ENCODE assay signal across 21 mouse cellular contexts in genomic region chr4:133651445-133651844, GRCm38 (mm10). TPM values are rescaled to one million over a fixed set of nuclear protein-coding genes. Genes with fewer than 3 reads are reported as not detected.
DNase-seq lines count a peak whose midpoint lies in the region; ATAC-seq and TF ChIP-seq lines count a peak whose summit lies in the region.
"Had no signal": no experiment of that assay in that cellular context is flagged by ENCODE, and none has a peak within 500 bp of the region (broad histone marks: within the 10 kb centered on the region; RNA-seq: fewer than 3 reads in every experiment).

No protein-coding gene starts in this region.

- 48% methylated on average over 10 of the region's 10 CpGs for WGBS in heart, embryonic 13.5 days
- WGBS in liver, adult 2 months, result 57% methylated on average over 10 of the region's 10 CpGs
- 52% methylated on average over 10 of the region's 10 CpGs for WGBS in liver, embryonic 12.5 days (ENCODE audit: insufficient replicate concordance)
- 55% methylated on average over 10 of the region's 10 CpGs for WGBS in limb, embryonic 13.5 days

- no peak for DNase-seq in heart, postnatal 25 days (ENCODE audit: low spot score)
- no peak for DNase-seq in liver, adult 2 months (ENCODE audit: extremely low read depth, low read depth, low spot score)
- peak; percentile 36 for DNase-seq in ZHBTc4 (ENCODE audit: low read depth, low spot score)
- DNase-seq in right cerebral cortex, postnatal 4 days, result no peak
- DNase-seq: B cell, adult 2 months; cerebellum, adult 11-12 months; cerebellum, postnatal 25 days; heart, postnatal 4 days; kidney, adult 11 months; lung, postnatal 14 days; midbrain, embryonic 14.5 days; thymus, postnatal 36 days had no signal

- no peaks in the 10 kb centered on the region for H3K79me2 ChIP-seq in liver, adult 2 months (ENCODE audit: control insufficient read depth, insufficient read depth, low read length)

- intact Hi-C loops in heart, postnatal 25 days (cut with DNase I), result no loop called here

- no peak for ATAC-seq in heart, embryonic 13.5 days (ENCODE audit: extremely low read depth, insufficient number of reproducible peaks, low FRiP score, low TSS enrichment)
- no peak for ATAC-seq in liver, embryonic 12.5 days
- no peak for ATAC-seq in limb, embryonic 13.5 days (ENCODE audit: low FRiP score, low read depth)
- ATAC-seq: hindbrain, embryonic 16.5 days had no signal

- no peak overlapping the region for H3K27ac ChIP-seq in heart, embryonic 13.5 days (replicated peaks)
- peak overlapping the region; percentile 45 for H3K27ac ChIP-seq in liver, adult 2 months (replicated peaks; ENCODE audit: insufficient read depth, low read depth, low read length)
- no peak overlapping the region for H3K27ac ChIP-seq in liver, embryonic 12.5 days
- H3K27ac ChIP-seq in limb, embryonic 13.5 days, result no peak overlapping the region
- H3K27ac ChIP-seq: embryonic facial prominence, embryonic 15.5 days; liver, embryonic 14.5 days; neural tube, embryonic 13.5 days had no signal

- no peak overlapping the region for H3K4me3 ChIP-seq in heart, embryonic 13.5 days
- no peak overlapping the region for H3K4me3 ChIP-seq in liver, adult 2 months (ENCODE audit: insufficient read depth, low read depth, low read length)
- H3K4me3 ChIP-seq in liver, embryonic 12.5 days, result no peak overlapping the region
- no peak overlapping the region for H3K4me3 ChIP-seq in limb, embryonic 13.5 days
- H3K4me3 ChIP-seq: embryonic facial prominence, embryonic 15.5 days; heart, embryonic 12.5 days; megakaryocyte, embryonic 14.5 days; neural tube, embryonic 13.5 days had no signal

- H3K36me3 ChIP-seq in heart, embryonic 13.5 days, result no peaks in the 10 kb centered on the region
- H3K36me3 ChIP-seq in liver, adult 2 months (ENCODE audit: control insufficient read depth, insufficient read depth, low read length), result no peaks in the 10 kb centered on the region
- H3K36me3 ChIP-seq in liver, embryonic 12.5 days, result no peaks in the 10 kb centered on the region
- H3K36me3 ChIP-seq in limb, embryonic 13.5 days, result no peaks in the 10 kb centered on the region
- H3K36me3 ChIP-seq: embryonic facial prominence, embryonic 15.5 days; heart, embryonic 12.5 days; neural tube, embryonic 13.5 days had no signal

- no peak for TF ChIP-seq POLR2A in liver, adult 2 months (IDR thresholded peaks at IDR 0.05; ENCODE audit: extremely low read depth, insufficient read depth, low read length)

- no peaks in the 10 kb centered on the region for H3K27me3 ChIP-seq in heart, embryonic 13.5 days (replicated peaks)
- H3K27me3 ChIP-seq in liver, adult 2 months (ENCODE audit: control insufficient read depth, insufficient read depth, low read length), result no peaks in the 10 kb centered on the region
- no peaks in the 10 kb centered on the region for H3K27me3 ChIP-seq in liver, embryonic 12.5 days (replicated peaks)
- no peaks in the 10 kb centered on the region for H3K27me3 ChIP-seq in limb, embryonic 13.5 days
- H3K27me3 ChIP-seq: embryonic facial prominence, embryonic 15.5 days; heart, embryonic 12.5 days; megakaryocyte, embryonic 14.5 days; neural tube, embryonic 13.5 days had no signal

- no peak overlapping the region for H3K4me2 ChIP-seq in heart, embryonic 13.5 days
- H3K4me2 ChIP-seq in liver, embryonic 12.5 days, result no peak overlapping the region
- no peak overlapping the region for H3K4me2 ChIP-seq in limb, embryonic 13.5 days (replicated peaks)
- H3K4me2 ChIP-seq: embryonic facial prominence, embryonic 15.5 days; heart, embryonic 12.5 days; neural tube, embryonic 13.5 days had no signal

- H3K9ac ChIP-seq in heart, embryonic 13.5 days, result 0 out of 2 replicates have a peak overlapping the region, but pooled peaks have one; percentile 7
- no peak overlapping the region for H3K9ac ChIP-seq in liver, adult 2 months (ENCODE audit: low read depth, low read length)
- no peak overlapping the region for H3K9ac ChIP-seq in liver, embryonic 12.5 days
- H3K9ac ChIP-seq in limb, embryonic 13.5 days, result 0 out of 2 replicates have a peak overlapping the region, but pooled peaks have one; percentile 1
- H3K9ac ChIP-seq: embryonic facial prominence, embryonic 15.5 days; heart, embryonic 12.5 days; liver, embryonic 14.5 days; neural tube, embryonic 13.5 days had no signal

- H3K4me1 ChIP-seq in heart, embryonic 13.5 days, result peaks cover 4% of the 10 kb centered on the region
- no peaks in the 10 kb centered on the region; the same call in 1 of the 2 replicates for H3K4me1 ChIP-seq in liver, adult 2 months (ENCODE audit: control insufficient read depth, insufficient read depth, low read length)
- H3K4me1 ChIP-seq in liver, embryonic 12.5 days, result peaks cover 10% of the 10 kb centered on the region
- H3K4me1 ChIP-seq in limb, embryonic 13.5 days, result no peaks in the 10 kb centered on the region

- no peaks in the 10 kb centered on the region for H3K9me3 ChIP-seq in heart, embryonic 13.5 days
- no peaks in the 10 kb centered on the region for H3K9me3 ChIP-seq in liver, embryonic 12.5 days (replicated peaks)
- no peaks in the 10 kb centered on the region for H3K9me3 ChIP-seq in limb, embryonic 13.5 days
- H3K9me3 ChIP-seq: embryonic facial prominence, embryonic 15.5 days; heart, embryonic 12.5 days; neural tube, embryonic 13.5 days had no signal

- no peak for TF ChIP-seq CTCF in liver, adult 2 months (IDR thresholded peaks at IDR 0.05; ENCODE audit: low read depth, low read length)

RNA-seq across cellular contexts. Expression of gene Zdhhc18, which starts 1.5 kb away (rescaled TPM):
- 1.5 and 1.6 TPM in 2 replicates for polyA plus RNA-seq in heart, embryonic 13.5 days (2015; fragmentation: Nextera tagmentation; extraction: Ambion mirVana)
- total RNA-seq in heart, postnatal 25 days (2021), result 10 to 100 TPM; 18.7 to 20.1 TPM
- total RNA-seq in liver, adult 2 months (2014; rRNA removed), result 8.9 and 15.5 TPM in 2 replicates
- polyA plus RNA-seq in liver, adult 2 months (2012; rRNA removed), result 18.5 and 21.3 TPM in 2 replicates
- polyA plus RNA-seq in liver, embryonic 12.5 days (2016; fragmentation: Nextera tagmentation; extraction: Ambion mirVana), result 4.6 and 5.5 TPM in 2 replicates
- 3.1 and 5.9 TPM in 2 replicates for polyA plus RNA-seq in limb, embryonic 13.5 days (2015; fragmentation: Nextera tagmentation; extraction: Ambion mirVana)

RNA-seq across cellular contexts. Expression of gene Pigv, which starts 21.0 kb away (rescaled TPM):
- polyA plus RNA-seq in heart, embryonic 13.5 days (2015; fragmentation: Nextera tagmentation; extraction: Ambion mirVana), result 12.8 and 15.7 TPM in 2 replicates
- total RNA-seq in heart, postnatal 25 days (2021), result 10 to 100 TPM; 10.6 to 11.2 TPM
- total RNA-seq in liver, adult 2 months (2014; rRNA removed), result 5.9 and 6.4 TPM in 2 replicates
- polyA plus RNA-seq in liver, adult 2 months (2012; rRNA removed), result 5.9 and 7.5 TPM in 2 replicates
- polyA plus RNA-seq in liver, embryonic 12.5 days (2016; fragmentation: Nextera tagmentation; extraction: Ambion mirVana), result 7.0 and 10.0 TPM in 2 replicates
- polyA plus RNA-seq in limb, embryonic 13.5 days (2015; fragmentation: Nextera tagmentation; extraction: Ambion mirVana), result 14.7 and 17.1 TPM in 2 replicates

RNA-seq across cellular contexts. Expression of gene Sfn, which starts 49.5 kb away (rescaled TPM):
- 1.2 and 2.9 TPM in 2 replicates for polyA plus RNA-seq in heart, embryonic 13.5 days (2015; fragmentation: Nextera tagmentation; extraction: Ambion mirVana)
- 1 to 10 TPM; 1.5 TPM for total RNA-seq in heart, postnatal 25 days (2021)
- total RNA-seq in liver, adult 2 months (2014; rRNA removed), result 0.55 and 0.81 TPM in 2 replicates
- polyA plus RNA-seq in liver, adult 2 months (2012; rRNA removed), result 0.54 and 0.77 TPM in 2 replicates
- 0.21 and 0.81 TPM in 2 replicates for polyA plus RNA-seq in liver, embryonic 12.5 days (2016; fragmentation: Nextera tagmentation; extraction: Ambion mirVana)
- polyA plus RNA-seq in limb, embryonic 13.5 days (2015; fragmentation: Nextera tagmentation; extraction: Ambion mirVana), result 68.0 and 81.3 TPM in 2 replicates

Comparison
In these comparisons a context has a peak if more than half of its experiments do, and no peak if none do; other contexts are left out.
1. H3K9ac ChIP-seq: peak in heart, embryonic 13.5 days (single experiment) and limb, embryonic 13.5 days (single experiment); none in liver, adult 2 months (single experiment) and liver, embryonic 12.5 days (single experiment).
2. RNA of gene Sfn, which starts 49.5 kb away (polyA plus RNA-seq): 68.0 to 81.3 TPM in limb, embryonic 13.5 days; 1.2 to 2.9 TPM in heart, embryonic 13.5 days, 0.54 to 0.77 TPM in liver, adult 2 months and 0.21 to 0.81 TPM in liver, embryonic 12.5 days; every median in the first group is over 10 times any median in the second.